Mouse (Mus musculus): ENCODE measurements around the gene Rasgrp2.

DNA sequence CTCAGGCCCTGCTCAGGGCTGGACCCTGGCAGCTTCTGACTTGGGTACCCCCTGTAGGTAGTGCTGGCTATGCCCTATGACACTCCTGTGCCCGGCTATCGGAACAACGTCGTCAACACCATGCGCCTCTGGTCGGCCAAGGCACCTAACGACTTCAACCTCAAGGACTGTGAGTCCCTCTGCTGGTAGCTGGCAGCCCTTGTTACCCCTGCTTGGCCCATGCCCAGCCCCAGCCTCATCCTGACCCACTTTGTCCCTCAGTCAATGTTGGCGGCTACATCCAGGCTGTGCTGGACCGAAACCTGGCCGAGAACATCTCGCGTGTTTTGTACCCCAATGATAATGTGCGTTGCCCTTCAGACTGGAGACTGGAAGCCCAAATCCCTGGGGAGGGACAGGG is 11.1 kb upstream of the Rasgrp2 start:
- TF ChIP-seq CHD2 (IDR thresholded peaks at IDR 0.05; ENCODE audit: low read depth, low read length) (no peak), HCFC1 (IDR thresholded peaks at IDR 0.05; ENCODE audit: borderline replicate concordance, insufficient read depth, low read length) (no peak), ZNF384 (IDR thresholded peaks at IDR 0.05; ENCODE audit: low read depth, low read length) (no peak), MAFK (IDR thresholded peaks at IDR 0.05; ENCODE audit: insufficient read depth, low read depth, low read length) (no peak)
